Mouse (Mus musculus) heart, embryonic 11.5 days (tissue): ENCODE measurements at regions not wholly inside any gene's neighbourhood (a gene's known extent, or its start where the extent isn't known, plus 50 kb on each side); places are given as distances from the start of the nearest gene placed in this dataset.

Experiments used
- ATAC-seq: fragments of 200-750 bp; cut with Nextera tagmentation; replicated peaks from 2 replicates; pipeline ENCODE4 v1.8.0; 2017; ENCODE audit warnings: moderate library complexity; ENCODE audit not compliant: insufficient number of reproducible peaks, low FRiP score, low TSS enrichment
- H3K27ac ChIP-seq: fragments of 300-500 bp; sonication (generic); 2 replicates; pipeline ENCODE4 v1.5.1; 2014; ENCODE audit warnings: mild to moderate bottlenecking, low read depth, low read length
- H3K27me3 ChIP-seq: fragments of 300-500 bp; sonication (generic); 2 replicates; pipeline ENCODE4 v1.6.1; 2014; ENCODE audit warnings: mild to moderate bottlenecking, low read length, mixed read lengths; ENCODE audit not compliant: control insufficient read depth, insufficient read depth
- H3K36me3 ChIP-seq: fragments of 300-500 bp; sonication (generic); 2 replicates; pipeline ENCODE4 v1.6.1; 2014; ENCODE audit warnings: mild to moderate bottlenecking, low read length, moderate library complexity, mixed read lengths; ENCODE audit not compliant: control insufficient read depth, insufficient read depth
- H3K4me1 ChIP-seq: fragments of 300-500 bp; sonication (generic); 2 replicates; pipeline ENCODE4 v1.6.1; 2014; ENCODE audit warnings: low read length; ENCODE audit not compliant: control insufficient read depth, insufficient read depth
- H3K4me2 ChIP-seq: fragments of 300-500 bp; sonication (generic); 2 replicates; pipeline ENCODE4 v1.6.1; 2014; ENCODE audit warnings: mild to moderate bottlenecking, moderate library complexity
- H3K4me3 ChIP-seq: fragments of 300-500 bp; sonication (generic); 2 replicates; pipeline ENCODE4 v1.5.1; 2014; ENCODE audit warnings: low read depth, low read length
- H3K9ac ChIP-seq: fragments of 300-500 bp; sonication (generic); 2 replicates; pipeline ENCODE4 v1.6.1; 2014; ENCODE audit warnings: mild to moderate bottlenecking, low read depth, low read length, moderate library complexity
- H3K9me3 ChIP-seq: fragments of 300-500 bp; sonication (generic); replicated peaks from 2 replicates; pipeline ENCODE4 v1.6.1; 2016; ENCODE audit warnings: low read length; ENCODE audit not compliant: control insufficient read depth
- WGBS: fragments of 180-500 bp; shearing (Covaris S2); extraction: QIAGEN DNeasy Blood & Tissue Kit; methylation state at CpG from one replicate; pipeline ENCODE4 v1.1.7; 2014; ENCODE audit not compliant: insufficient replicate concordance; 5-methylcytosine and 5-hydroxymethylcytosine counted together

DNA sequence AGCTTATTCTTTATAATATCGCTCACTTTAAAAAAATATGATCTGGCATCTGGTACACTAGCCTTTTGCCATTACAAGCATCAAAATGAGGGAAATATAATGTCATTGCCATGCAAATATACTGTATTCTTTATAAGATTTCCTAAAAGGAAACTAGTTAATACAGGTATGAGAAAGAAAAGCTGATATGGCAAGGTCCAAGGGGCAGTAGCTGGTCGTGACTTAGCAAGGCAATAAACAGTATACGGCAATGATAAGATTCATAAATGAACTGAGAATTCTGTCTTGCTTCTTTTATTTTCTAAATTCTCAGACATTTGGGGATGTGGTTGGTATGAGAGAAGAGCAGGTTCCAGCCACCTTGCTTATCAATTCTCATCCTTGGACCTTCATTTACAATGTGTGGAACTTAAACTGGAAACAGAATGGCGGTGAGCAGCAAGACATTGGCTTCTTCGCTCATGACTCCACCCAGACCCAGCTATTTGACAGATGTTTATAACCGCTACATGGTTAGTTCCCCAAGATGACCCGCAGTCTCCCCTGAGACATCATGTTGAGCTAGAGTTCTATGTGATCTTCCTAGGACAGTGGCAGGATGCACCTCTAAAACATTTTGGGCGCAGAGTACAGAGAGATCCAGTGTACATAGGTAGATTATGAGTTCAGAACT, 797.5 kb upstream of the Adgrl4 start:
- H3K27me3 ChIP-seq = no peaks in the 10 kb centered on the region
- H3K4me2 ChIP-seq = no peak overlapping the region
- H3K9me3 ChIP-seq = no peaks in the 10 kb centered on the region
- no peaks in the 10 kb centered on the region for H3K4me1 ChIP-seq
- no peak for ATAC-seq
- no peak overlapping the region for H3K4me3 ChIP-seq
- H3K36me3 ChIP-seq = no peaks in the 10 kb centered on the region
- no peak overlapping the region for H3K27ac ChIP-seq
- 85% methylated on average over 8 of the region's 8 CpGs for WGBS
- H3K9ac ChIP-seq = no peak overlapping the region

DNA sequence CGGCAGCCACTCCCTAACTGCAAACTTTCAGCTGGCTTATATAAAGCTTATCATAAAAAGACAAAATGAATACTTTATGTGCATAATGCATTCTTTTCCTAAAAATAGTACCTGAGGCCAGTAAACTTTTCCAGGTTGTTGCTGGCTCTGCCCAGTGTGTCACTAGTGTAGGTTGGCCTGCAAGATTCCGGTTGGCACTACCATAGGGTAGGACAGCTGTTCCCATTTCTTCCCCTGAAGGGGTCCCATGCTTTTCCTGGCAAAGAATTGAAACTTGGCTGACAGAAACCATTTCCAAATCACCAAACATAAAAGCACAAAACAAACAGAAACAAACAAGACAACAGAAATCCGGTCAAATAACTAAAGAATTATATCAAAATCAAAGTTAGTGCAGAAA, 789.6 kb upstream of the Adgrl4 start:
- Histone ChIP-seq H3K36me3 (no peaks in the 10 kb centered on the region), H3K9ac (no peak overlapping the region), H3K4me3 (no peak overlapping the region), H3K27ac (no peak overlapping the region), H3K9me3 (no peaks in the 10 kb centered on the region), H3K4me1 (no peaks in the 10 kb centered on the region), H3K27me3 (no peaks in the 10 kb centered on the region), H3K4me2 (no peak overlapping the region)
- 86% methylated on average over 3 of the region's 3 CpGs for WGBS
- no peak for ATAC-seq

DNA sequence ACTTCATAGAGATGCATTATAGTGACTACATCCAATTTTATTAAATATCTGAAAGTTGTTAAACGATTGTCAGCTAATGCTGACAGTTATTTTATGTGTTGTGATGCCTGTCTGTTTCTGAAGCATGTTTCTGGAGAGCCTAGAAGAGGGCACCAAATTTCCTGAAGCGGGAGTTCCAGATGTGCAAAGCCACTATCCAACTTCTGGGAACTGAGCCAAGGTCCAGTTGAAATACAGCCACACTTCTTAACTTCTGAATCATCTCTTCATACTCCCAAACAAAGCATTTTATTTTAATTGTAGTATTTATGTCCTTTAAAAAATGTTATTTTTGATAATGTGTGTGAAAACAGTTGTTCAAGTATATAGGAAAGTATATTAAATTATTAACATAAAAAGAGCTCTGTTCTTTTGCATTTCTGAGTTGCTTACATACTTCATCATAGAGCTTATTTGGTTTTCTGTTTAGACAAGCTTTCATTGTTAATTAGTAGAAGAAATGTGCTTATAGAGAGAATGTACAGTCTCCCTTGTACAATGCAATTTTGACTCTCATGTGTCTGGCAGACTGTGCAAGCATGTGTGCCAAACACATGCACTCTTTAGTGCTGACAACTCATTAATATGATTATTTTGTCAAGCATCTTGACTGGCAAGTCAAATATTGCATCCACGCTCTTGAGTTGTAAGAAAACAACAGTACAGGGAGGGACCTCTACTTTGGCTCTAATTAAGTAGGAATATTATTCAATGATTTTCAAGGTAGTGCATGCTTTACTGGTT, 787.7 kb upstream of the Adgrl4 start:
- no peak overlapping the region for H3K9ac ChIP-seq
- 62% methylated on average over 3 of the region's 3 CpGs for WGBS

DNA sequence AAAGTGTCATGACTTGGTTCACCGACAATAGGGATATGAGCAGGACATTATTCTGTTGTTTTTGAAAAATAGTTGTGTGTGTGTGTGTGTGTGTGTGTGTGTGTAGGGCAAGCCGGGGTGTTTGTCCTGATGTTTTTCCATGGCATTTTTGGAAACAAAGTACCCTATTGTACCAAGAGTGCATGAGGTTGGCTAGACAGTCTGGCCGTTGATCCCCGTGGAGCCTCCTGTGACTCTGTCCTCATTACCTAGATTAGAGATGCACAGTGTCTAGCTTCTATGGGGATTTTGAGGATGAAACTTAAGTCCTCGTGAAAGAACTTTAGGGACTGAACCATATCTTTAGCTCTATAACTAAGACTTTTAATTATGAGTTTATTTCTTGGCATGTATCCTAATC, 741.9 kb upstream of the Adgrl4 start:
- Histone ChIP-seq H3K27me3 (no peaks in the 10 kb centered on the region), H3K9ac (no peak overlapping the region), H3K27ac (no peak overlapping the region), H3K9me3 (no peaks in the 10 kb centered on the region), H3K36me3 (no peaks in the 10 kb centered on the region), H3K4me2 (no peak overlapping the region), H3K4me3 (no peak overlapping the region), H3K4me1 (no peaks in the 10 kb centered on the region)
- ATAC-seq = no peak
- 82% methylated on average over 5 of the region's 5 CpGs for WGBS

More for the DNA sequence above, 787.7 kb upstream of the Adgrl4 start:
- H3K27ac ChIP-seq = no peak overlapping the region
- H3K36me3 ChIP-seq = no peaks in the 10 kb centered on the region
- H3K4me3 ChIP-seq = no peak overlapping the region
- H3K9me3 ChIP-seq = no peaks in the 10 kb centered on the region
- no peak overlapping the region for H3K4me2 ChIP-seq
- H3K27me3 ChIP-seq = no peaks in the 10 kb centered on the region
- no peaks in the 10 kb centered on the region for H3K4me1 ChIP-seq
- no peak for ATAC-seq

DNA sequence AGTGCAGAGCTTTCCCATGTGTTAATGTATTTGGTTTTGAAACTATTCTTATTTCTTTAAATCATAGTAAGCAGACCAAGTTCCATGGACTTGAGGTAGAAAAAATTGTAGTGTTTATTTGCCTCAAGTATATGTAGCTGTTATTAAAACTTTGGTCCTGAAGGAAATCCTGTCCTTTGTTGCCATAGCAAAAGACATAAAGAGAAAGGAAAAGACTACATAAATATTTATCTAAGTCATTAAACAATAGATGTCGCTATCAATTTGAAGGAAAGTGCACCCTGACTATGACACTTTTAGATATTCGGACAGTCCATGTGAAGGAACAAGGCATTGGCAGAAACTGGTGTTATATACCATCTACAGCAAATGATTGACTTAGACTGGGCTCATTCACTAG, 737.7 kb upstream of the Adgrl4 start:
- no peak overlapping the region for H3K9ac ChIP-seq
- 66% methylated on average over 2 of the region's 2 CpGs for WGBS

More for the DNA sequence above, 737.7 kb upstream of the Adgrl4 start:
- Histone ChIP-seq H3K36me3 (no peaks in the 10 kb centered on the region), H3K4me2 (no peak overlapping the region), H3K4me3 (no peak overlapping the region), H3K27me3 (no peaks in the 10 kb centered on the region), H3K27ac (no peak overlapping the region), H3K4me1 (no peaks in the 10 kb centered on the region), H3K9me3 (no peaks in the 10 kb centered on the region)
- ATAC-seq = no peak
